Mouse (Mus musculus) thymus, adult 2 months (tissue): ENCODE data around the gene Gm12355. TPM values are rescaled to one million over a fixed set of nuclear protein-coding genes. Genes with fewer than 3 reads are reported as not detected.

Source experiments
- DNase-seq: peaks from one replicate; pipeline ENCODE4 v3.0.0; 2021
- H3K27ac ChIP-seq: fragments of 200-500 bp; 2 replicates; pipeline ENCODE4 v1.5.1; 2012; ENCODE audit warnings: low read length, control low read depth; ENCODE audit not compliant: control insufficient read depth, insufficient read depth
- H3K27me3 ChIP-seq: fragments of 200-500 bp; 2 replicates; pipeline ENCODE4 v1.6.1; 2012; ENCODE audit warnings: mild to moderate bottlenecking, low read length, moderate library complexity, mixed read lengths; ENCODE audit not compliant: control insufficient read depth, insufficient read depth
- H3K36me3 ChIP-seq: fragments of 200-500 bp; 2 replicates; pipeline ENCODE4 v1.6.1; 2012; ENCODE audit warnings: mild to moderate bottlenecking, low read length, moderate library complexity; ENCODE audit not compliant: control insufficient read depth, insufficient read depth
- H3K4me1 ChIP-seq: fragments of 200-500 bp; replicated peaks from 2 replicates; pipeline ENCODE4 v1.6.1; 2012; ENCODE audit warnings: low read length; ENCODE audit not compliant: control insufficient read depth, insufficient read depth
- H3K4me3 ChIP-seq: fragments of 200-500 bp; 2 replicates; pipeline ENCODE4 v1.5.1; 2012; ENCODE audit warnings: mild to moderate bottlenecking, low read length, control low read depth, moderate library complexity; ENCODE audit not compliant: control insufficient read depth, insufficient read depth
- CTCF ChIP-seq: fragments of 200-500 bp; IDR thresholded peaks from 2 replicates; pipeline ENCODE4 v1.5.1; 2012; ENCODE audit warnings: mild to moderate bottlenecking, control low read depth, low read length, moderate library complexity, borderline replicate concordance; ENCODE audit not compliant: control insufficient read depth, poor library complexity, insufficient read depth; ENCODE audit errors: extremely low read depth
- POLR2A ChIP-seq: fragments of 200-500 bp; IDR thresholded peaks from 2 replicates; pipeline ENCODE4 v1.6.1; 2012; ENCODE audit warnings: mild to moderate bottlenecking, low read length, control low read depth, moderate library complexity; ENCODE audit not compliant: control insufficient read depth, poor library complexity, insufficient read depth; ENCODE audit errors: extremely low read depth
- WGBS: fragments of 180-500 bp; shearing (Covaris S2); methylation state at CpG from one replicate; pipeline ENCODE4 v1.1.7; 2018; 5-methylcytosine and 5-hydroxymethylcytosine counted together
- polyA plus RNA-seq: library from polyadenylated mRNA; depleted of rRNA; stranded (reverse); fragments of >200 nt; gene quantifications from 2 replicates; pipeline ENCODE4 v1.2.3, GENCODE M21; 2012

Gm12355 gene
- polyA plus RNA-seq, 1 experiment, result not detected

DNA sequence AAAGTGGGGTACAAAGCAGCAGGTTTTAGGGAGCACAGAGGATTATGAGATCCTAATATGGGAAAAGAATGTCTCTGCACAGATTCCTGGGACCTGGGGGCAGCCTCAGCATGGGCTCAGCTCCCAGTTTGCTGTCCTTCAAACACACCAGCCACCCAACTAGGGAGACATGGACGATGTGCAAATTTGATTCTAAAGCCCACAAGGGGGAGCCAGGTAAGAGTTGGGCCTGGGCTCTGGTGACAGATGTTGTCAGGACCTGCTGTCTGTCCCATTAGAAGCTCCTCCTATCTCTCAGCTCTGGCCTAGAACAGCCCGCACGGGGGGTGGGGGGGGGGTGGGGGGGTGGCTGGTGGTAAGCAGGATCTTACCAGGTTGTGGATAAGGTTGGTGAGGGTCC is 41.9 kb downstream of the Gm12355 start:
- WGBS, result 38% methylated on average over 3 of the region's 3 CpGs
- H3K4me1 ChIP-seq, result peaks cover 20% of the 10 kb centered on the region
- H3K4me3 ChIP-seq, result no peak overlapping the region
- no peak overlapping the region for H3K27ac ChIP-seq
- H3K36me3 ChIP-seq, result peaks cover 17% of the 10 kb centered on the region
- TF ChIP-seq CTCF (no peak), POLR2A (no peak)
- no peaks in the 10 kb centered on the region for H3K27me3 ChIP-seq
- DNase-seq, result no peak

- Histone ChIP-seq H3K4me1 (peaks cover 16% of the 10 kb centered on the region), H3K27ac (no peak overlapping the region), H3K36me3 (peaks cover 17% of the 10 kb centered on the region), H3K4me3 (no peak overlapping the region), H3K27me3 (no peaks in the 10 kb centered on the region)
- TF ChIP-seq POLR2A, result no peak
- no peak for TF ChIP-seq CTCF
- WGBS, result 97% methylated on average over 3 of the region's 3 CpGs
- no peak for DNase-seq
These were observed 42.3 kb downstream of the Gm12355 start for GRCm38 (mm10) chr11:98583265-98583552.

- Histone ChIP-seq H3K27ac (no peak overlapping the region), H3K4me3 (no peak overlapping the region), H3K36me3 (peaks cover 17% of the 10 kb centered on the region), H3K4me1 (peaks cover 14% of the 10 kb centered on the region), H3K27me3 (no peaks in the 10 kb centered on the region)
- TF ChIP-seq CTCF (no peak), POLR2A (no peak)
- no peak for DNase-seq
- 83% methylated on average over 12 of the region's 12 CpGs for WGBS
These were observed 42.8 kb downstream of the Gm12355 start for GRCm38 (mm10) chr11:98582551-98583264.

- no peak overlapping the region for H3K27ac ChIP-seq
- H3K4me1 ChIP-seq, result peaks cover 11% of the 10 kb centered on the region
- H3K36me3 ChIP-seq, result peaks cover 17% of the 10 kb centered on the region
- WGBS, result 58% methylated on average over 8 of the region's 8 CpGs
- TF ChIP-seq POLR2A (no peak), CTCF (no peak)
- no peak overlapping the region for H3K4me3 ChIP-seq
- DNase-seq, result no peak
- H3K27me3 ChIP-seq, result no peaks in the 10 kb centered on the region
These were observed 43.5 kb downstream of the Gm12355 start for GRCm38 (mm10) chr11:98582030-98582388.

- H3K4me3 ChIP-seq, result no peak overlapping the region
- H3K36me3 ChIP-seq, result peaks cover 17% of the 10 kb centered on the region
- 71% methylated on average over 17 of the region's 17 CpGs for WGBS
- no peak overlapping the region for H3K27ac ChIP-seq
- no peak for DNase-seq
- peaks cover 9% of the 10 kb centered on the region for H3K4me1 ChIP-seq
- no peaks in the 10 kb centered on the region for H3K27me3 ChIP-seq
- TF ChIP-seq CTCF (no peak), POLR2A (no peak)
These were observed 44.0 kb downstream of the Gm12355 start for GRCm38 (mm10) chr11:98581286-98582029.

GRCm38 (mm10) chr11:98580301-98581121 is 45.0 kb downstream of the Gm12355 start:
- TF ChIP-seq POLR2A, result no peak
- no peak for TF ChIP-seq CTCF
- peaks cover 17% of the 10 kb centered on the region for H3K36me3 ChIP-seq
- no peaks in the 10 kb centered on the region for H3K27me3 ChIP-seq
- no peak for DNase-seq
- H3K4me1 ChIP-seq, result peaks cover 5% of the 10 kb centered on the region; the same call in 1 of the 2 replicates
- 87% methylated on average over 16 of the region's 16 CpGs for WGBS
- no peak overlapping the region for H3K4me3 ChIP-seq
- H3K27ac ChIP-seq, result no peak overlapping the region
